Mouse (Mus musculus) spleen, adult 2 months (tissue): ENCODE measurements around the gene Fads3.

Experiments used
- CTCF ChIP-seq: fragments of 200-500 bp; IDR thresholded peaks from 2 replicates; pipeline ENCODE4 v1.5.1; 2011; ENCODE audit warnings: mild to moderate bottlenecking, inconsistent platforms; ENCODE audit not compliant: insufficient read depth, insufficient read length, insufficient replicate concordance; ENCODE audit errors: extremely low read depth
- POLR2A ChIP-seq: fragments of 200-500 bp; IDR thresholded peaks from 2 replicates; pipeline ENCODE4 v1.6.1; 2011; ENCODE audit warnings: low read depth, low read length, inconsistent platforms

- TF ChIP-seq POLR2A (no peak), CTCF (peak; percentile 66; the same call in 1 of the 2 replicates)
Measured at GRCm38 (mm10) chr19:10033211-10033973, 8.0 kb upstream of the Fads3 start.
